Mouse (Mus musculus) E14TG2a.4 (cell line): ENCODE data around the gene Filip1l.

ENCODE experiments used
- CTCF ChIP-seq: conservative IDR thresholded peaks from 2 replicates; pipeline ENCODE4 v1.5.1; 2014; ENCODE audit warnings: low read length
- NANOG ChIP-seq: IDR thresholded peaks from 2 replicates; pipeline ENCODE4 v1.6.1; 2014; ENCODE audit warnings: borderline replicate concordance, low read length, mixed read lengths
- POU5F1 ChIP-seq: IDR thresholded peaks from 2 replicates; pipeline ENCODE4 v1.6.1; 2014; ENCODE audit warnings: low read length, borderline replicate concordance

DNA sequence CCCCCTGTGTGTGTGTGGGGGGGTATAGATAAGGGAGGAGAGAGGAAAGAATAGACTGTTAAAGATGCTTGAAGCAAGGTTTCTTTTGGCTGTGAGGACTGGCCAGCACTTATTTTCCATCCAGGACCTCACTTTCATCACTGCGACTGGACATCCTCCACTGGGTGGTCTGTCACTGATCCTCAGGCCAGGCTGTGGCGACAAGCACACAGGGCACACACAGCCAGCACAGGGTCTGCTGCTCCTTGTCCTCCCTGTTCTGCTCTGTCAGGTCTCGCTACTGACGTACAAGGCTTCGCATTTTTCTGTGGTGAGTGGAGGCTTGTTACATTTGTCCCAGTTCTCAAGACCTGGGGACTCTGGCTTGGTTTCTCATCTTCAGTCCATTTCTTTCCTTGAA lies 66.4 kb downstream of the Filip1l start:
- no peak for TF ChIP-seq CTCF
- no peak for TF ChIP-seq POU5F1
- TF ChIP-seq NANOG, result no peak
